Mouse (Mus musculus) left cerebral cortex, postnatal 14 days (tissue): ENCODE measurements at regions not wholly inside any gene's neighbourhood (a gene's known extent, or its start where the extent isn't known, plus 50 kb on each side); places are given as distances from the start of the nearest gene placed in this dataset.

ENCODE experiments used
- DNase-seq, 2 experiments: peaks; one replicate each; pipeline ENCODE4 v3.0.0; 2021 to 2022; ENCODE audit warnings: low spot score in 2 of 2, mixed read lengths in 1 of 2
- intact Hi-C: fragments of 180-260 bp; cut with DNase I; formaldehyde crosslinking; loops from one replicate; pipeline ENCODE4 v1.15.1; 2025

DNA sequence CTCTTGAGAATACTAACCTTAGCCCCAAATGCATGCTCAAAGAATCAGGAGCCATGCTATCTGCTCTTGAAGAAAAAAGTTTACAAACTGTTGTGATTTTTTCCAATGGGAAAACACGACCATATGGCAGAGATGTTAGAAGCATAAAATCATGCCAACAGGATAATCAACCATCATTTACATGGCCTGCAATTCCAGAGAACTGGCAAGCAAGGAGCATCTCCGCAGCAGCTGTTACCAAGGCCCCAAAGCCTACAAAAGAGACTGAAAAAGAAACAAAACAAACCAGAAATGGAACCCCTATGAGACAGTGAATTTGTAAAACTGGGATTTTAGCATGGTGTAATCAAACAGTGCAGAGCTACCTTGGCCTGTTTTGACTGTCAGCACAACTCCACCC, 1164.2 kb upstream of the Gm10800 start:
- DNase-seq = peak; percentile 2 to 10
- intact Hi-C loops = no loop called here

DNA sequence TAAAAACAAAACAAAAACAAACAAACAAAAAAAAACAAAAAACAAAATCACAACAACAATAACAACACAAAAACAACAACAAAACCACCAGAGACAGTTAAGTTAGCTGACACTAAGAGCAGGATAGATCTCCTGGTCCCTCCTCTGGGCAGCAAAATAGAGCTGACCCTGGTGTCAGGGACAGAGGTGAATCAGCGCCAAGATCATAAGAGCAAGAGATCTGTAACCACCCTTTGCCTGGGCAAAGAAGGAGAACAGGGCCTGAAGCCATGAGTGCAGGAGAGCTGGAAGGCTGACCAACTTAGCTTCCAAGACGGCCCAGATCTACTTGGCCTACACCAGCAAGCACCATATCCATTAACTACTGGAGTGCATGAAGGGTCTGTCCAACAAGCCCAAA, 1154.6 kb upstream of the Gm10800 start:
- no peak for DNase-seq
- intact Hi-C loops = no loop called here
